Mouse (Mus musculus) central nervous system, embryonic 11.5 days (tissue): ENCODE data around the gene Fam162b. TPM values are rescaled to one million over a fixed set of nuclear protein-coding genes. Genes with fewer than 3 reads are reported as not detected.

Source experiments
- polyA plus RNA-seq: library from polyadenylated mRNA; depleted of rRNA; stranded (reverse); fragments of >200 nt; gene quantifications from 2 replicates; pipeline ENCODE4 v1.2.3, GENCODE M21; 2012; rRNA removed

Fam162b gene
- 1.1 and 1.7 TPM in 2 replicates for polyA plus RNA-seq

GRCm38 (mm10) chr10:51590139-51590574, at the start of gene Fam162b:
TSS of gene Fam162b (minus strand) at chr10:51590517.

GRCm38 (mm10) chr10:51631411-51632136, 41.3 kb upstream of the Fam162b start, which contains the start of gene Gprc6a:
TSS of gene Gprc6a (minus strand) at chr10:51631461.

Other genes starting within 250 kb of the Fam162b start
- 0.65 TPM in 1 of 2 replicates, not detected in the other for gene Gm49339, start 109.9 kb downstream of the Fam162b start, polyA plus RNA-seq
- gene Lilr4b, start 109.9 kb downstream of the Fam162b start, polyA plus RNA-seq = 0.19 and 0.20 TPM in 2 replicates
- 1.2 and 1.4 TPM in 2 replicates for gene Lilrb4a, start 99.6 kb downstream of the Fam162b start, polyA plus RNA-seq
- 0.04 TPM in 1 of 2 replicates, not detected in the other for gene Gprc6a, start 40.9 kb upstream of the Fam162b start, polyA plus RNA-seq
- 0.08 and 0.17 TPM in 2 replicates for gene Rfx6, start 87.2 kb upstream of the Fam162b start, polyA plus RNA-seq